Mouse (Mus musculus) frontal cortex, postnatal 36 days (tissue): Measurements from ENCODE around the gene Ltb4r1.
A peak's percentile ranks its signal among the peaks of the same experiment; 100 is the strongest.

ENCODE experiments used
- DNase-seq, 2 experiments: peaks; one replicate each; pipeline ENCODE4 v3.0.0; 2022; ENCODE audit warnings: low spot score in 2 of 2

Gene Ltb4r1

GRCm38 (mm10) chr14:55783958-55784235 is 18.1 kb downstream of the Ltb4r1 start, which contains the start of gene Adcy4:
Gene Adcy4, minus strand, starts transcription at chr14:55784095.
- no peak for DNase-seq

- no peak for DNase-seq
Measured at GRCm38 (mm10) chr14:55785195-55785594, 19.4 kb downstream of the Ltb4r1 start.

GRCm38 (mm10) chr14:55787731-55788130 is 22.0 kb downstream of the Ltb4r1 start:
- no peak for DNase-seq

GRCm38 (mm10) chr14:55788256-55789050 is 22.7 kb downstream of the Ltb4r1 start, which contains the start of gene Ripk3:
Gene Ripk3, minus strand, starts transcription at chr14:55788865.
- DNase-seq = no peak

GRCm38 (mm10) chr14:55793461-55793860 is 27.7 kb downstream of the Ltb4r1 start:
- DNase-seq = no peak

- no peak for DNase-seq
Measured at GRCm38 (mm10) chr14:55793946-55794345, 28.2 kb downstream of the Ltb4r1 start.

- no peak for DNase-seq
Measured at GRCm38 (mm10) chr14:55795380-55796163, 29.8 kb downstream of the Ltb4r1 start.

- DNase-seq = peak in 1 of 2 experiments; percentile 51
Measured at GRCm38 (mm10) chr14:55814885-55815284, 49.1 kb downstream of the Ltb4r1 start.

GRCm38 (mm10) chr14:55815310-55815751 is 49.6 kb downstream of the Ltb4r1 start:
- DNase-seq = no peak
